Mouse (Mus musculus) frontal cortex, adult (tissue): Measurements from ENCODE around the gene Fa2h.

ENCODE experiments used
- ATAC-seq: cut with Nextera tagmentation; 2 replicates; pipeline ENCODE4 v1.9.2; 2017; ENCODE audit warnings: mild to moderate bottlenecking, moderate library complexity, mixed read lengths; ENCODE audit not compliant: low TSS enrichment

Fa2h gene

DNA sequence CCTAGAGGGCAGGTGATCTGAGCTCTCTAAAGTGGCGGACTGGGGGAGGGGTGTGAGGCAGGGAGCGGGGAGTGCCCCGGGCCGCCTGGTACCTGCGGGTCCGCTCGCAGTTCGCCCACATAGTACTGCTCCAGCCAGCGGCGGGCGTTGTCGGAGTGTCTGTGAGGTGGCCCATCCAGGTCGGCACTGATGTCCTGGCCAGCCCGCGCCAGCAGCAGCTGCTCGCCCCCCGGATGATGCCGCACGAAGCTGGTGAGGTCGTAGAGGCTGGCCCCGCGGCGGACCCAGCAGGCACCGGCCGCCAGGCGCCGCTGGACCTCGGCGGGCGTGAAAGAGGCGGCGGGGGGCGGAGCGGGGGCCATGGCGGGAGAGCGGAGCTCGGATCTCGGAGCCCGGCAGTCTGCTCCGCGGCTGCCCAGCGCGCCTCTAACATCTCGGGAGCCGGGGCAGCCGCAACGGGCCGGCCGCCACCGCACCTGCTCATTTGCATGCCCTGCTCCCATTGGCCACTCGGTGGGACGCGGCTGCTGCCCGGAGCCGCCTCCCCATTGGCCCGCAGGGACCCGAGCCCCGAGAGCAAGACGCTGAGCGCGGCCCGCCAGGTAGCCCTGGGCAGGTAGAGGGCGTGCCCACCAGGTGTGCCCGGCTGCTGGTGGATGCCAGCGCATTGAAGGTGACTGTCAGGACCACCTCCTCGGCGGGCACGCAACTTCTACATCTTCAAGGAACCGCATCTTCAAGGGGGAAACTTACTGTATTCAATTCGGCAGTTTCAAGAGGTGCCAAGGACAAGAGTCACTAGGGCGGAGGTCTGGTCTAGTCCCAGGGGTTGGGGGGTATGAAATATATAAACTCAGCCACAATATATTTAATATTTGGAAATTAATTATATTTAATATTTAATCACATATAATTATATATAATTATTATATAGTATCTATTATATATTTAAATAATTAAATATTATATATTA, at the start of gene Fa2h:
Gene Fa2h (minus strand): TSS at position 434 of the 973 bp plus-strand sequence.
- peak; percentile 98 for ATAC-seq

DNA sequence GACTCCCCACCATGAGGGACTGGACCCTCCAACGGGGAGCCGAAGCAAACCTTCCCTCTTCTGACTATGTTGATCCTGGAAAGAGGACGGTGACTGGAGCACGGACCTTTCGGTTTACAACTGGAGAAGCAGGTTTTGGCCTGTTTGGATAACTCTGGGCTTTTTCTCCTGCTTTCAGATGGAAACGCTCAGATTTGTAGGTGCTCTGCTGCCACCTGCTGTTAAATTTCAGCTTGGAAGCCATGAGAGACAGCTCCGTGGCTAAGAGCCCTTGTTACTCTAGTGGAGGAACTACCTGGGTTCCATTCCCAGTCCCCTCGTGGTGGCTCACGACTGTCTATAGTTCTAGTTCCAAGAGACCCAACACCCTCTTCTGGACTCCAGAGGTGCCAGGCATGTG, 45.6 kb upstream of the Fa2h start:
- ATAC-seq = peak; percentile 95

DNA sequence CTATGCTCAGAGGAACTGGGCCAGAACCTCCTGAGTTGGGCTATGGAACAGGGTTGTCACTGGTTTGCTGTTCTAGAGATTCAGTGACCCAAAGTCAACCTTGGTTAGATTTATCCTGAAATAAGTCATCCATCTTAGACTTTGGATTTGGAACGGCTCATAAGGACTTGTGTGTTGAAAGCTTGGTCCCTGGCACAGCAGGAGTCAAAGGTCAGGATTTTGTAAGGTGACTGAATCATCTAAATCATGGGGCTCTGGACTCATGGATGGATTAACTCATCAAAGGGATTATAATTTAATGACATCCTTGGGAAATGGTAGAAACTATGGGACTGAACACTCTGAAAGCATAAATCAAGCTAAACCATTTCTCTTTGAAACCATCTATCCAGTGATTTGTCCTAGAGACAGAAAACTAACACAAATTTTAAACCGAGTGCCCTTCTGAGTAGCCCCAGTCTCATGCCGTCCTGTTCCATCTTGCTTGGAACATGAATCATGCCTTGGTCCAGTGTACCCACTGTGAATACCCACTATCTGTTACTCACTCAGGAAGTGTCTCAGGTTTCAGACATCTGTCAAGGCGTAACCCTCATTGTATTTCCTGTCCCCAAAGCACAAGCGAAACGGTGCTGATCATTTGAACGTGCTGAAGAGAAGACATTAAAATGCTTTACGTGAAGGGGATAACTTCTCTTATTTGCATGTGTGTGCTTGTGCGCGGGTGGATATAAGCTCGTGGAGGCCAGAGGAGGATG, 41.6 kb upstream of the Fa2h start:
- ATAC-seq = no peak

DNA sequence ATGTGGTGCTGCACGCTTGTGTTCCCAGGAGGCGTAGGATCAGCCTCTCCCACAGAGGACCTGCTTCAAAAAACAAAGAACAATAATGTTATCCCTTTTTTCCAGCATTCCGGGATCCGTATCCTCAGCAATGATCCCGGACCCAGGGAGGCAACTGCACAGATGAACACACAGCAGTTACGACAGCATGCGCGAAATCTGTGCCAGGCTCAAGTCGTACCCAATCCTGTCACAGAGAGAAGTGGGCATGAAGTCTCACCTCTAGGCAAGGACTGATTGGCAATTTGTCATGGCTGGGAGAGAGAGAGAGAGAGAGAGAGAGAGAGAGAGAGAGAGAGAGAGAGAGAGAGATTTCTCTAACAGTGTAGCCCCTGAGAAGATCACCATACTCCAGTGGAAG, 31.0 kb upstream of the Fa2h start:
- no peak for ATAC-seq

DNA sequence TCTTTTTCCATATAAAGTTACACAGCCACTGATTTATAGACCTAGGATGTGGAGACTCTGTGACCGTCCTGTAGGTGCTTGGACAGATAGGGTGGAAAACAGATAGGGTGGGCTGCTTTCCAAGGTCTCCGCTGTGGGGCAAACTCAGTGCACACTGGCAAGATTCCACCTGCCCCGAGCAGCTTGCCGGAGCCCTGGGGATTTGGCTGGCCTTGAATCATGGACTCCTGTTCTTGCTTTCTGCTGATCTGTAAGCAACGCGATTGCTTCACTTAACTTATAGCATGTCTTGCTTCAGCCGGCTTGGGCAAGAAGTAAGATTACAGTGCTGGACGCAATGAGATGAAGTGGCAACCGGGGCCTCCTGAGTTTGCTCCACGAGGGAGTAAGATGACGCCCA, 30.6 kb upstream of the Fa2h start:
- no peak for ATAC-seq

DNA sequence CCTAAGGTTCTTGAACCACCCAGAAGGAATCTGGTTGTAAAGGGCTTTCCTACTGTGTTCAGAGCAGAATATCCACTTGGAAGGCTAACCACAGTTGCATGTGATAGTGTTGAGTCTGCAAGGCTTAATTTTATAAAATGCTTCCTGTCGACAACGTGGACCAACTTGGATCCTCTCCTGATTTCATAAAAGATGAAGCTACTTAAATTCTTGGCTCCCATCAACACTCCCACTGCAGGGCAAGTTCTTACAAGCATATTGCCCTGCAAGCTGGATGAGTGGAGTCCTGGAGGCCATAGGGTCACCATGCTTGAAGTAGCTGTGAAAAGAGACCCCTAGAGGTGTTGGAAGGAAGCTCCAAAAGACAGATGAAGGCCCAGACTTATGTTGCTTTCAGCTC, 29.0 kb upstream of the Fa2h start:
- no peak for ATAC-seq

DNA sequence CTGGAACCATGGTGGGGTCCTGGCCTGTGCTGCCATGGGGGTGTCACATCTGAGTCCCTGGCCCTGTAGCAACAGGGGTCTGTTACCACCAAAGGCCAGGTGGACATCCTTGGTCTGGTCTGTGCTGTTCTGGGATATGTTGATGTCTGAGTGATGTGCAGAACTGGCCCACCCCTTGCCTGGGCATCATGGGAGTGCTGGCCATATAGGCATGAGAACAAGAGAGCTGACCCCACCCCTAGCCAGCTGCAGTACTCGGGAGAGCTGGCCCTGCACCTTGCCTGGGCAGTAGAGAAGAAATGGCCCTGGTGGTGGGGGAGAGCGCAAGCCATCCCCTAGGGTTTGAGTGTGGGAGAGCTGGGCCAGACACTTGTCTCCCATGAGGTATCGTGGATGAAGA, 25.5 kb upstream of the Fa2h start:
- no peak for ATAC-seq

DNA sequence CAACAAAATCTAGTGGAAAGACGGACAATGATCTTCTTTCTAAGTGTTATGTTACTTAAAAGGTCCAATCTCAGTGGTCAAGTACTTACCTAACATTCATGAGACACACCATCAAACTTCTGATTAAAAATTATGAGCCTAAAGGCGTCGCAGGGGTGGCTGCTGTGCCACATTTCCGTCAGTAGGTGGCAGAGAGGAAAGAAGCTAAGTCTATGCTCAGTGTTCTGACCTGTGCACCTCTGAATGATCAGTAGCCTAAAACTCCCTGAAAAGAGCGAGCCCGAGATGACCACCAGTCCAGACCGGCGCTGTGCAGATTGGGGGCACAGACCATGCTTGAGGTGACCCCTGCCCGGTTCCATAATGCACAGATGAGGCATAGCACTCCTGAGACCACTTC, 25.0 kb upstream of the Fa2h start:
- ATAC-seq = 0 out of 2 replicates have a peak, but pooled peaks have one; percentile 47

DNA sequence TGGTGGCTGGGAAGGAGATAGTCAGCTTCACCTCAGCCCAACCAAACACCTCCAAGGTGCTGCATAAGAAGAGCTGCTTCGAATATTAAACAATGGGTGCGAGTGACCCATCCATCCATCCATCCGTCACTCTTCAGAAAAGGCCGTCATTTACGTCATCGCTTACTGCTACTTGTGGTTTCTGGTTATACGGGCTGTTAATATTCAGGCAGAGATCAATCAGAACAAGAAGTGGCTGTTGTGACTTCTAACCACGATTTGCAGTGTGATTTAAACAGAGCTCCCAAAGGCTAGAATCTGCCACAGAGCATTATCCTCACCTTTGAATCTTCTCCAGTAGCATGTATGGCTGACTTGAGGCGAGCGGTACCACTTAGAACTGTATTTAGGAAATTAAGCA, 23.6 kb upstream of the Fa2h start:
- ATAC-seq = no peak

DNA sequence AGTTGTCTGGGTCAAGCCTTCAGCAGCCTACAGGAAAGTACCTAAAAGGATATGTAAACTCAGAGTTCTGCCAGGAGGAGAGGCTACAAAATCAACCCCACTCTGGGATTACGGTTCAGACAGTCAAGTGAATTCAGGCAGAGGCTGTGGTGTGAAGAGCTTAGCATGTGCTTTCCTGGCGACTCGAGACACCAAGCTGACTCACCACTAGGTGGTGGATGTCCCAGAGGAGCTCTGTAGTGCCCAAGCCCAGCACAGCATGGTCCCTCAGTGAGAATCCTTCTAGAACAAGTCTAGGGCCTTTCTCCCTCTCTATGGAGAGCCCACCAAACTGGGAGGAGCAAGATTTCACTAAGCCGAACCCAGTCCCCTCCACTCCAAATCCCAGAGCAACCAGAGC, 9.8 kb upstream of the Fa2h start:
- ATAC-seq = peak; percentile 59; the same call in 1 of the 2 replicates

DNA sequence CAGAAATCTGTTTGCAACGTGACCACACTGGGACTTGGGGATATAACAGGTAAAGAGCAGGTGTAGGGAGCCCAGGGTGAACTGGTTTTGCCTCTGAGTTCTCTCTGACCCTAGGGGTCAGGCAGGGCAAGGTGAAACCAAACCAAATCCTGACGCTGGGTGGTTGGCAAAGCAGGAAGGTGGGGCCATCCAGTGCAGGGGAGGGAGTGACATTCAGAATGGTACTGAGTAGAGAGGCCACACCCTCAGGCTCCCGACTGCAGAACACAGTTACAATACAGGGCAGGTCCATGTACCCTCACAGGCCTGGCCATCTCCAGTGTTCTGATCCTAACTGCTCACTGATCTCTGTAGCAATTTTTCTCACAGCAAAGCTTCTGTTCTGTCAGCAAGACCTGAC, 2.4 kb downstream of the Fa2h start:
- no peak for ATAC-seq

DNA sequence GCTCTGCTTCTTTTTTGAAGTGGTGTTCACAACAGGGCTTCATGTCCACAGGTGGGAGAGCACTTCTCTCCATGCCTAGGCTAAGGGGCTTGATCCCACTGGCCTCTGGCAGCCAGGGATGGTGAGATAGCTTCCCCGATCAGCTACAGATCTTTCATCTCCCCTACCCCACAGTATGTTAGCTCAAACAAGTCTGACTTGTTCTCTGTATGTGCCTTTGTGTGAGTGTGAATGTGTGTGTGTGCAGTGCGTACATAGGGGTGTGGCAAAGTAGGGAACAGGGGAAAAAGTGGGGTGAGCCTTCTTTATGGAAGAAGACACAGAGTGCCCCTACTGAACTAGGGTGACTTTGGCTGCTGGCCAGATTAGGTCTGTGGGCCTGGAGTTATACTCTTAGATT, 2.8 kb downstream of the Fa2h start:
- ATAC-seq = no peak

DNA sequence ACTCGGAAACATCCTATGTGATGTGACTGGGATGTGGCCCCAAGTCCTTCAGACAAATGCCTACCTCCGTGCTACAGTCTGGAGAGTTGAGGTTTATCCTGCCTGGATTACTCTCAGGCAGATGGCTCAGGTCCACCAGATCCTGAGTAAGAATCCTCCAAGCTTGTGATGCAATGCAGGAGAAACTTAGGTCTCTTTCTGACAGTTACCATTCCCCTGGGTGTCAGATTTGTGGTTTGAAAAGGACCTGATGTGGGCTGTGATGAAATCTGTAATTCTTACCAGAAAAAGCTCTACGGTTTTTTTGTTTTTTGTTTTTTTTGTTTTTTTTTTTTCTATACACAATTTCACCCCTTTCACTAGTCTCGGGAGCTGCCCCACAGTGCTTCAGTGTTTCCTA, 4.0 kb downstream of the Fa2h start:
- ATAC-seq = no peak

DNA sequence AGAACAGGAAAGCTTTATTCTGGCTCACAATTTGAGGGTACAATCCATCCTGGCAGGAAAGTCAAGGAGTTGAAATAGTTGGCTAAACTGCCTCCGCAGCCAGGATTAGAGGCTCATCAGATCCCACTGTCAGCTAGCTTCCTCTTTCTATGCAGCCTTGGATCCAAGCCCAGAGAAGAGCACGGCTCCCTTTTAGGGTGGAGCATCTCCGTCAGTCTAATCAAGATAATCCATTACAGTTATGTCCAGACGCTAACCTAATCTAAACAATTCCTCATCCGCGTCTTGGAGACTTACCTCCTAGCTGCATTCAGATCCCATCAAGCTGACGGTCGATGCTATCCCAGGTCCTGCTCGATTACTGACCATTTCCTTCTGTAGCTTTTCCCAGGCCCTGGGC, 7.7 kb downstream of the Fa2h start:
- ATAC-seq = no peak

DNA sequence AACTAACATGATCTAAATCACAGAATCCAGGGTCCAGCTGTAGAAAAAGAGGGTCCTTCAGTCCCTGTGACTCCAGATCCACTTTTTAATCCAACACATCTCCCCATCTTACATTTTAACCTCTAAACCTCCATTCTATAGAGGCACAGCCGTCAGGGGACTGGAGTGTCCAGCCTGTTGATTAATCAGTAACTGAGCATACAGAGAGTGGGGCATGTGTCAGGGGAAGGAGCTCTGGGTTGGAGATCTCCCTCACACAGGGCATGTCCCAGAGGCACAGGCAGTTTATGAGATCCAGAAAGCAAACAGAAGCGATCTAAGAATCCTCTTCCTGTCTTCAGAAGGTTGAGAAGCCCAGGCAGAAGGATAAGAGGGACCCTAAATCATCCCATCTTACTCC, 9.0 kb downstream of the Fa2h start:
- ATAC-seq = no peak

DNA sequence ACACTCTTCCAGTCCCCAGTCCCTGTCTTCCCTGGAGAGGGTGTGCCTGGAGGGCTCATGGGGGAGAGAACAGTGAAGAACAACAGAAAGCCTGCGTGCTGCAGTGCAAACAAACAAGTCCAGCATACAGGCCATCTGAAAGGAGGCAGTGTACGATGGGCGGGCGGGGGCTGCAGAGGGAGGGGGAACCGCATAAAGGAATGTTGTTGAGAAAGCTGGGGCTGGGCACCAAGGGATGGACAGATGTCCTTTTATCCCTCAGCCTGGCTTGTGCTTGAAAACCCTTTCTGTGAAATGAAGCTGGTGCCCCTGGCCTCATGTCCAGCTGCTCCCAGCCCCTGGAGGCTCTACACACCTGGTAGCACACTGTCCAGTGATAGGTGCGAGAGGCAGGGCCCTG, 18.4 kb downstream of the Fa2h start:
- ATAC-seq = peak; percentile 55; the same call in 1 of the 2 replicates

DNA sequence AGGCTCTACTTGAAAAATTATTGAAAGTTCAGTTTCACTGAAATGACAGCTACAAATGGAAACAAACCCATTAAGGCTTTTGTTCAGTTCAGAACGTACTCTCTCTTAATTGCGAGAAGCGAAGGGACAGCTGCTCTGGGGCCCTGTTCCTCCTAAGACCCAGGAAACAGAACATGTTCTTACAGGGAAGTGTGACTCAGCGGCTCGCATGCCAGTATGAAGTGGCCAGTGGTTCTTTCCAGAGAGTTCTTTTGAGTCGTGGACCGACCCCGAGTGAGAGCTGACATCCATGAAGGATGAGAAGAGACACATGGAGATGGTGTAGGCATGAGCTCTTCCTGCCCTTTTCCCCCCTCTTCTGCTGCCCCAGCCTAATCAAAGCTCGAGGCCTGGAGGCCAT, 23.9 kb downstream of the Fa2h start:
- no peak for ATAC-seq

DNA sequence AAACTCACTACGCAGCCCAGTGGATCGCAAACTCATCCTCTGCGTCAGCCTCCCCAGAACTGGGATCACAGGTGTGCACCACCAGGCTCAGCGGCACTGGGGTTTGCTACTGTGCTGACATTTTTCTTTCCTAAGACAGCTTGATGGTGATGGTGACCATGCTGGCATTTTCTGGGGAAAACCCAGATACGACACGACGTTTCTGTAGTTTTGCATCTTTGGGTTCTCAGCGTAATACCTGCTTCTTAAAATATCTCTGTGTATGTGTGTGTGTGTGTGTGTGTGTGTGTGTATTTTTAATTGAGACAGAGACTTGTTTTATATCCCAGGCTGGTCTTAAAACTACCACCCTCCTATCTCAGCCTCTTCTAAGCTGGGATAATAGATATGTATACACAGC, 26.3 kb downstream of the Fa2h start:
- ATAC-seq = no peak

DNA sequence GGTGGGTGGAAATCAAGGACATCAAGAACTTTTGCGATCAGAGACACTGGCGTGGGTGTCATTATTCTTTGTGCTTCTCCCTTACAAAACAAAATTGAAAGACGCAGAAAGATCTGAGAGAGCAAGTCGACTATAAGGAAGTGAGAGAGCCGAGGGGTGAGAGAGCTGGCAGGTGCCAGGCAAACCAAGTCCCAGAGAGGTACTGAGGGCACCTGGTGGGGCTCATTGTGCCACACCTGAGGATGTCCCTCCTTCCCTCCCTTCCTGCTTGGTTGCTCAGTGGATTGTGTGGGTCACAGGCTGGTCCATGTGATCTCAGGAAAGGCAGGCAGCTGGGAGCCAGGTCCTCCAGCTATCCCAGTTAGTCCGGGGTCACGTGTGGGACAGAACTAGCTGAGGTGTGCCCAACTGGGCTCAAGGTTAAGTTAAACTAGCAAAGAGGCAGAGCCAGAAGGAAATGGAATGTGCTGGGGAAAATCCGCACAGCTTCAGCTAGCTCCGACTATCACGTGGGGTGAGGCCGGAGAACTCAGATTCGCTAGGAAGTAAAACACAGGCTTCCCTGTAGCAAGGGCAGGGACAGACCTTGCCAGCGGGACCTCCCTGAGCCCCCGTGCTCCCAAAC, 26.9 kb downstream of the Fa2h start:
- ATAC-seq = peak; percentile 25

DNA sequence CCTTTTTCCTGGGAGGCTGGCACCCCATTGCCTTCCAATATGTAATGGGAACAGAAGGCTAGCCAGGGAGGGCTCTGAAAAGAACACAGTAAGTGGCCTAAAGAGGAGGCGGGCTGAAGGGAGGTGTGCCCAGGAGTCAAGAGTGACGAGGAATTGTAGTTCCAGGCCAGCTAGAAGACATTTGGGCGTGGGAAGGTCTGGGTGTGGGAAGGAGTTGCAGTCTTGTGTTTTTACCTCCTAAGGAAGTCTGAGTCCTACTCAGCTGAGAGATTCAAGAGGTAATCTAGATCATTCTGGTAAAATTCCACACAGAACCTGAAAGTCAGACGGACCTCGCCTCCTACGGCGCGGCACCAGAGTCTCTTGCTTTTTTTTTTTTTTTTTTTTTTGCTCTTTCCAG, 30.1 kb downstream of the Fa2h start:
- peak; percentile 79 for ATAC-seq

DNA sequence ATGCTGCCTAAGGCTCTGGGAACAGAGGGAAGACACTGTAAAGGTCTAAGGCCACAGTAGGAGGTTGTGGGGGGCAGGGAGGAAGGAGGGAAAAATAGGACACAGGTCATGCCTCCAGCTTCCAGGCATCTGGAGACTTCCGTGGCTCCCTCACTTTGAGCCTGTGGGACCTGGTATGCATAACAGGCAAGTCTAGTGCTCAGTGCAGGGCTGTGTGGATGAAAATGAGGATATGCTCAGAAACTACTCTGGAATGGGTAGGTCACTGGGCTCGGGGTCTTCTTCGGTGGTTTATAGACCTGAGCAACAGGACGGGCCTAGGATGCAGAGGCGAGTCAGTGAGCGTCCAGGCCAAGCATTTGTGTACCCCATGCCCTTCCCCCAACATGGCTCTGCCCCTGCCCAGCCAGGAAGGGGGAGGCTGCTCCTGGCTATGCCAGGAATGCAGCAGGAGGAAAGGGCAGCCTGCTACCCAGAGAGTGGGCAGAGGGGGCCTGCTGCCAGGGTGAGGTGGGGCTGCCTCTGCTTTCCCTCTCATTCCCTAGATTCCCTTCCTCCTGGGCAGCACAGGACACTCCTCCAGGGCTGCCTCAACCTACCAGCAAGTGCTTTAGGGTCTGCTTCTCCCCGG, 32.9 kb downstream of the Fa2h start:
- no peak for ATAC-seq

DNA sequence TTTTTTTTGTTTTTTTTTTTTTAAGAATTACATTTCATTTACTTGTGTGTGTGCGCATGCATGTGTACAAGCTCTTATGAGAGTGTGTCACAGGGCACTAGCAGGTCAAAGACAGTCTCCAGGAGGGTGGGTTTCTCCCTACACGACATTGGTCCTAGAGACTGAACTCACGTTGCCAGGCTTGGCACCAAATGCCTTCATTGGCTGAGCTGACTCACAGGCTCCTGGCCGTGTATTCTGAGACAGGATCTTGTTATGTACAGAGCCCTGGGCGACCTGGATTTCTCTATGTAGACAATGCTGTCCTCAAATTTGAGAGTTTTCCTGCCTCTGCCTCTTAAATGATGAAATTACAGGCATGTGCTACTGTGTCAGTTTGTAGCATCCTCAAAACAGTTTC, 33.7 kb downstream of the Fa2h start:
- no peak for ATAC-seq
